Mouse (Mus musculus): ENCODE results near the gene Col11a2.

Col11a2 gene

DNA sequence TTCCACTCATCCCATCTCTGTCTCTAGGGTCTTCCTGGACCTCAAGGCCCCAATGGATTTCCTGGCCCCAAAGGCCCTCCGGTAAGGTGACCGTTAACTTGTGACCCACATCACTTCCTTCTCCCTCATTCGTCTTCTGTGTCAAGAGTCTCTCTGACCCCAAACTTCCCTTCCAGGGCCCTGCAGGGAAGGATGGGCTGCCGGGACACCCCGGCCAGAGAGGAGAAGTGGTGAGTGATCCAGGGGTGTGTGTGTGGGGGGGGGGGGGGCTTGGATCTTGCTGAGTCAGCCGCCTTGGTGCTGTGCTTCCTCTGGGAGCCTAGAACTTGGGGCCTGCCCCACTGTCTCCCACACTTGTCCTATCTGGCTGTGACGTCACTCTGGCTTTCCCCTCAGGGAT, 18.0 kb downstream of the Col11a2 start:
- no peak for DNase-seq (ENCODE audit: low spot score in 2 of 2)

- no peak for DNase-seq (ENCODE audit: low spot score in 2 of 2)
Measured at GRCm38 (mm10) chr17:34068864-34069263, 29.6 kb downstream of the Col11a2 start.

- DNase-seq (ENCODE audit: low spot score in 2 of 2), result no peak
Measured at GRCm38 (mm10) chr17:34072091-34072490, 32.9 kb downstream of the Col11a2 start.

- DNase-seq (ENCODE audit: low spot score in 2 of 2), result peak; percentile 16 to 28
Measured at GRCm38 (mm10) chr17:34075271-34075670, 36.0 kb downstream of the Col11a2 start.

- peak in 1 of 2 experiments; percentile 32 for DNase-seq (ENCODE audit: low spot score in 2 of 2)
Measured at GRCm38 (mm10) chr17:34077549-34077948, 38.3 kb downstream of the Col11a2 start.

- no peak for DNase-seq (ENCODE audit: low spot score in 2 of 2)
Measured at GRCm38 (mm10) chr17:34078148-34078547, 38.9 kb downstream of the Col11a2 start.

DNA sequence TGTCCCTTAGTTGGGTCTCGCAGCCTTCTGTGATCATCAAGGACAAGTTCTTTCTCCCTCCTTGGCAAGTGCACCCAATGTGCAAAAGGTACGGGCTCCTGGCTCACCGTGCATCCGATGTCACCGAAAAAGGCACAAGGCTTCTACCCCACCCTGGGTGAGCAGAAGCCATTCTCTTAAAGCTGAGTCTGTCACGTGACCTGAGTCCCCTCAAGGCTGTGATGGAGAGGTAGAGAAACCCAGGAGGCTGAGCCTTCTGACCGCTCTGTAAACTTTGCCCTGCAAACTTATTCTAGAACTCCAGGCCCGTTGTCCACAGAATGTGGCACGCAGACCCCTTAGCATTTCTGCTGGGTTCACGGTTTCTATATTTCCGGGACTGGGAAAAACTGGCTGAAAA, 39.8 kb downstream of the Col11a2 start:
- no peak for DNase-seq (ENCODE audit: low spot score in 2 of 2)

DNA sequence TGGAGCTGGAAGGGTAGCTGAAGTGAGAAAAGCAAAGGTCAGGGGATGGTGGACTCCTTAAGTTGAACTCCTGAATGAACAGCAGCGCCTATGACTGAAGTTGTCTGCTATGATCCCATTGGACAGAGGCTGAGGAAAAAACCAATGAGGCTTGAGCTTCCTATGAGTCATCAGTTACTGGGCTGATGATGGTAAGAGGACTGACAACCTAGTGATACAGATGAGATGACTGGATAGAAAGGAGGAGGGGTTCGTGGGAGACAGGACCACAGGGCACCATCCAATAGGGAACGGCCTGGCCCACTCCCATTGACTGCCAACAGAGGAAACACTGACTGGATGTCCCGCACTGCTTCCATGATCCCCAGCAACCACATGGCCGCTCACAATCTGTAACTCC, 40.4 kb downstream of the Col11a2 start:
- DNase-seq (ENCODE audit: low spot score in 2 of 2), result peak in 1 of 2 experiments; percentile 27

GRCm38 (mm10) chr17:34083104-34083503, 43.9 kb downstream of the Col11a2 start:
- DNase-seq (ENCODE audit: low spot score in 2 of 2), result no peak

GRCm38 (mm10) chr17:34087386-34087785, 48.1 kb downstream of the Col11a2 start:
- DNase-seq (ENCODE audit: low spot score in 2 of 2), result no peak

GRCm38 (mm10) chr17:34088124-34088523, 48.9 kb downstream of the Col11a2 start:
- no peak for DNase-seq (ENCODE audit: low spot score in 2 of 2)

DNA sequence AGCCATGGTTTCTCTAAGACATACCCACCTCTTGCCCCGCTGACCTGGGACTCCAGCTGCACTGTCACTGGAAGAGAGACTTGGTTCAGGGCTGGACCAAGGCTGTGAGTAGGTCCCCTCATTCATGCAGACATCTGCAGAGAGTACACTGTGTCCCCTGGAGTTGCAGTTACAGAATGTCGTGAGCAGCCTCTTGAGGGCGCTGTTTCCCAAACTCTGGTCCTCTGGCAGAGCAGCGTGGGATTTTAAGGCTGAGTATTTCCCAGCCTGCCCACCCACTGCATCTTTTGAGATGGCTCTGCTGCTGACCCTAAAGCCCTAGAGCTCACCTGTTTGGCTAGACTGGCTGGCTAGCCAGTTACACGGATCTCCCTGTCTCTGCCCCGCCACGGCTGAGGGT, 51.7 kb downstream of the Col11a2 start:
- no peak for DNase-seq (ENCODE audit: low spot score in 2 of 2)

- no peak for DNase-seq (ENCODE audit: low spot score in 2 of 2)
Measured at GRCm38 (mm10) chr17:34092197-34092875, 53.1 kb downstream of the Col11a2 start, which contains the start of gene H2-Oa. H2-Oa (plus strand) TSS chr17:34092340.

- no peak for DNase-seq (ENCODE audit: low spot score in 2 of 2)
Measured at GRCm38 (mm10) chr17:34093199-34093874, 54.1 kb downstream of the Col11a2 start.

- no peak for DNase-seq (ENCODE audit: low spot score in 2 of 2)
Measured at GRCm38 (mm10) chr17:34094283-34095035, 55.2 kb downstream of the Col11a2 start.

DNA sequence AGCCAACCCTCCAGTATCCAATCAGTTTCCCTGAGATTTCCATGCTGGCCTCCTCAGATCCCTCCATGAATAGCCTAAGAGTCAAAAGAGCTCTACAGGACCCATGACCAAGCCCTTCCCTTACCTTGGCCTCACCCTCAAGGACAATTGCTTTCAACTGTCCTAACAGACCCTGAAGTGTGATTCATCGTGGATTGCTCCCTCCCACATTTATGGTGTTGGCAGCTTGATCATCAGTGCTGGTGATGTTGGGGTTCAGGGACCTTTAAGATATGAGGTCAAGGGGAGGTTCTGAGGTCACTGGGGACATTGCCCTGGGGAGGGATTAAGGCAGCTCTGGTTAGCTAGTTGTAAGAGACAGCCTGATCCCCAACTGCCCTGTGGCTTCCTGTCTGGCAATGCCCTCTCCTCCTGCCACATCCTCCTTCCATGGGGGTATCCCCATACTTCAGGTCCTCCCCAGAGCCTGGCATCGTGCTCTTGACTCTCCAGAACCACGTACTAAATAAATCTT, 57.3 kb downstream of the Col11a2 start:
- no peak for DNase-seq (ENCODE audit: low spot score in 2 of 2)

GRCm38 (mm10) chr17:34097272-34097671, 58.0 kb downstream of the Col11a2 start:
- no peak for DNase-seq (ENCODE audit: low spot score in 2 of 2)

DNA sequence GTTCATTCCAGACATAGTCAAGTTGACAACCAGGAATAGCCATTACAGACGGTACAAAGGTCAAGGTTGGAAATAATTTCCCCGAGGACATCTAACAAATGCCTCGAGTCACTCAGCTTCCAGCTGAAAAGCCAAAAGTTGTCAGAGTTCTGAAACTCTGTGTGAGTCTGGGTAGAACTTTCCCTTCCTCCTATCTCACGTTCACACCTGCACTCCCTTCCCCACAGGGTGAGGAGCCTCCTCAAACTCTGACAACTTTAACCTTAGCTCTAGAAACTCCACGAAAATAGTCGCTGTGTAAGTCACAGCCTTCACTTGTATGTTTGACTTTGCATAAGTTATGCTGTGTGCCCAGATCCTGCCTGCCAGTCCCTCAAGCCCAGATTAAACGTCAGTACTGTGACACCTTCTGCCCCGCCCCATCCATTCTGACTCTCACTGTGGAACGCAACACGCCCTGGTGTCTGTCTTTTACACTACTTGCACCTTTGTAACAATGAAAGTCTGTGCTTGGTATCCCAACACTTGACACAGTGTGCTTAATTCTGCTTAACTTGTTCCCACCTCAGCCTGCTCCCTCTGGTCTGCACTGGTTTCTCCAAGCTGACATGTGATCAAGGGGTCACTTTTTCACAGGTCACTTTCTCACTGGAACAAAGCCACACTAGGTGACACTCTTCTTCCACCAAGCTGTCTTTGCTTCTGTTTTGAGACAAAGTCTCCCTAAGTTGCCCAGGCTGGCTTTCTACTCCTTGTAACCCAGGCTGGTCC, 59.7 kb downstream of the Col11a2 start:
- DNase-seq (ENCODE audit: low spot score in 2 of 2), result no peak

DNA sequence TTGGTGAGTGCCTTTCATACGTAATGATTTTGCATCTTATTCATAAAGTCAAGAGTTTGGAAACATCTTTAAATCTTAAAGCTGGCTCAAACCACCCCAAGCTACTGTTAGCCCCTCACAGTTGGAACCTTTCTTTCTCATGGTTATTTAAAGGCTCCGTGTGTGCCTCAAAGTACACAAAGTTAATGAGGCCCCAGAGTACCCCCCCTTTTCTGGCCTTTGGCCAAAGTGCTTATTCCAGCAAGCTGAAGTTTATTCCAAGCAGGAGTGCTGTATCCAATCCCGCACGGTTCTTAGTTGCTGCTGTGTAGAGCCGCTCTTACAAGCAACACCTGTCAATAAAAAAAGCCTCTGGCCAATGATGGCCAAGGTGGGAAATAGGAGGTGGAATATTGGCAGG, 60.3 kb downstream of the Col11a2 start:
- no peak for DNase-seq (ENCODE audit: low spot score in 2 of 2)

- DNase-seq (ENCODE audit: low spot score in 2 of 2), result no peak
Measured at GRCm38 (mm10) chr17:34101185-34101584, 61.9 kb downstream of the Col11a2 start.

GRCm38 (mm10) chr17:34101604-34102032, 62.4 kb downstream of the Col11a2 start:
- peak; percentile 69 to 78 for DNase-seq (ENCODE audit: low spot score in 2 of 2)

DNA sequence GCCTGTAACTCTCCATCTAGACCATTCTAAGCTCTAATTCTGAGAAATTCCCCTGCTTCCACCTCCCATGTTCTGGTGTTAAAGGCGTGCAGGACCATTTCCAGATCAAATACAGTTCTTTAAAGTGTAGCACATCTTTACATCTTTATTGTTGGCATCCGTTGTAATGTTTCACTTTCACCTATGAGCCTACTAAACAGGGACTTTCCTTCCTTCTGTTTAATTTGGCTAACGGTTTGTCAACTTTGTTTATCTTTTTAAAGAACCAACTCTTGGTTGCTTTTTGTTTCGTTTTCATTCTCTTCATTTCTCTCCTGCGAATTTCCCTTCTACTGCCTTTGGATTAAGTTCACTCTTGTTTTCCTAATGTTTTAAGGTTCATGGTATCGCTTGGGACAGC, 63.6 kb downstream of the Col11a2 start:
- no peak for DNase-seq (ENCODE audit: low spot score in 2 of 2)
